Mouse (Mus musculus) lung, adult 2 months (tissue): ENCODE data around the gene Igsf21. TPM values are rescaled to one million over a fixed set of nuclear protein-coding genes. Genes with fewer than 3 reads are reported as not detected.
A peak's percentile ranks its signal among the peaks of the same experiment; 100 is the strongest.

ENCODE experiments used
- DNase-seq: peaks from one replicate; pipeline ENCODE4 v3.0.0; 2022
- H3K4me1 ChIP-seq: fragments of 200-500 bp; 2 replicates; pipeline ENCODE4 v1.6.1; 2011; ENCODE audit warnings: low read length; ENCODE audit not compliant: control insufficient read depth, insufficient read depth
- H3K4me3 ChIP-seq: fragments of 200-500 bp; replicated peaks from 2 replicates; pipeline ENCODE3; 2011; ENCODE audit warnings: low read depth, mild to moderate bottlenecking, control low read depth, low read length; ENCODE audit errors: extremely low read depth
- CTCF ChIP-seq: fragments of 200-500 bp; IDR thresholded peaks from 2 replicates; pipeline ENCODE4 v1.5.1; 2011; ENCODE audit warnings: mild to moderate bottlenecking, low read length, control low read depth; ENCODE audit not compliant: insufficient read depth
- POLR2A ChIP-seq: fragments of 200-500 bp; IDR thresholded peaks from 2 replicates; pipeline ENCODE4 v1.6.1; 2011; ENCODE audit warnings: low read depth, mild to moderate bottlenecking, control low read depth, low read length, borderline replicate concordance; ENCODE audit errors: extremely low read depth
- WGBS: fragments of 180-500 bp; shearing (Covaris S2); methylation state at CpG from one replicate; pipeline ENCODE4 v1.1.7; 2018; 5-methylcytosine and 5-hydroxymethylcytosine counted together
- polyA plus RNA-seq: library from polyadenylated mRNA; depleted of rRNA; stranded (reverse); fragments of >200 nt; gene quantifications from 2 replicates; pipeline ENCODE4 v1.2.3, GENCODE M21; 2012

The Igsf21 gene
- polyA plus RNA-seq, 1 experiment = 0.26 TPM

GRCm38 (mm10) chr4:139978716-139979115 lies 267.9 kb downstream of the Igsf21 start:
- Histone ChIP-seq H3K4me3 (no peak overlapping the region), H3K4me1 (peaks cover 10% of the 10 kb centered on the region)
- 29% methylated on average over 5 of the region's 5 CpGs for WGBS
- TF ChIP-seq POLR2A (no peak), CTCF (no peak)
- peak; percentile 23 for DNase-seq

GRCm38 (mm10) chr4:139977308-139977781 lies 269.2 kb downstream of the Igsf21 start:
- 25% methylated on average over 5 of the region's 5 CpGs for WGBS
- H3K4me1 ChIP-seq = peaks cover 10% of the 10 kb centered on the region
- no peak for DNase-seq
- no peak for TF ChIP-seq POLR2A
- TF ChIP-seq CTCF = no peak
- no peak overlapping the region for H3K4me3 ChIP-seq
